Mouse (Mus musculus) urinary bladder, adult 2 months (tissue): Measurements from ENCODE around the gene Gm4491. TPM values are rescaled to one million over a fixed set of nuclear protein-coding genes. Genes with fewer than 3 reads are reported as not detected.
"Not testable (repeated sequence)": the region's sequence is repeated elsewhere in the genome, so short reads cannot be mapped to it uniquely, and the experiment has no call there.

Experiments used
- DNase-seq: peaks from one replicate; pipeline ENCODE4 v3.0.0; 2022; ENCODE audit warnings: low spot score
- polyA plus RNA-seq: library from polyadenylated mRNA; depleted of rRNA; stranded (reverse); fragments of >200 nt; gene quantifications from 2 replicates; pipeline ENCODE4 v1.2.3, GENCODE M21; 2012; rRNA removed

Gene Gm4491
- polyA plus RNA-seq, 1 experiment: 0.12 TPM

- DNase-seq: no peak
Measured at GRCm38 (mm10) chr14:57084180-57084668, 31.5 kb downstream of the Gm4491 start.

GRCm38 (mm10) chr14:57082863-57083262, 32.8 kb downstream of the Gm4491 start:
- DNase-seq: no peak

GRCm38 (mm10) chr14:57075537-57075936, 40.1 kb downstream of the Gm4491 start:
- DNase-seq: no peak

- not testable (repeated sequence) for DNase-seq
Measured at GRCm38 (mm10) chr14:57069906-57070305, 45.8 kb downstream of the Gm4491 start.

GRCm38 (mm10) chr14:57066053-57066452, 49.6 kb downstream of the Gm4491 start:
- DNase-seq: no peak

Other genes with a start within 250 kb of the Gm4491 start
- gene Zmym2, start 229.2 kb downstream of the Gm4491 start, polyA plus RNA-seq: 31.5 and 35.1 TPM in 2 replicates
- gene Gja3, start 57.8 kb downstream of the Gm4491 start, polyA plus RNA-seq: not detected in 2 replicates
- 6.4 and 6.5 TPM in 2 replicates for gene Gjb2, start 11.2 kb downstream of the Gm4491 start, polyA plus RNA-seq
- 55.0 and 56.2 TPM in 2 replicates for gene Gjb6, start 17.7 kb upstream of the Gm4491 start, polyA plus RNA-seq